Mouse (Mus musculus) forebrain, postnatal 0 days (tissue): Measurements from ENCODE around the gene Vps9d1. TPM values are rescaled to one million over a fixed set of nuclear protein-coding genes. Genes with fewer than 3 reads are reported as not detected.
"Not testable (repeated sequence)": the region's sequence is repeated elsewhere in the genome, so short reads cannot be mapped to it uniquely, and the experiment has no call there.

Experiments used
- ATAC-seq: fragments of 200-750 bp; cut with Nextera tagmentation; 2 replicates; pipeline ENCODE4 v1.8.0; 2017; ENCODE audit warnings: mild to moderate bottlenecking, moderate library complexity
- DNase-seq: peaks from one replicate; pipeline ENCODE4 v3.0.0-alpha.2; 2015
- H3K27ac ChIP-seq: fragments of 300-500 bp; sonication (generic); 2 replicates; pipeline ENCODE4 v1.5.1; 2014; ENCODE audit warnings: low read depth, mild to moderate bottlenecking, antibody characterized with exemption, low read length, moderate library complexity, mixed read lengths
- H3K27me3 ChIP-seq: fragments of 300-500 bp; sonication (generic); 2 replicates; pipeline ENCODE4 v1.6.1; 2014; ENCODE audit warnings: mild to moderate bottlenecking, low read length, mixed read lengths; ENCODE audit not compliant: insufficient read depth
- H3K36me3 ChIP-seq: fragments of 300-500 bp; sonication (generic); 2 replicates; pipeline ENCODE4 v1.6.1; 2014; ENCODE audit warnings: mild to moderate bottlenecking, moderate library complexity; ENCODE audit not compliant: insufficient read depth
- H3K4me1 ChIP-seq: fragments of 300-500 bp; sonication (generic); 2 replicates; pipeline ENCODE4 v1.6.1; 2014; ENCODE audit warnings: antibody characterized with exemption; ENCODE audit not compliant: insufficient read depth
- H3K4me2 ChIP-seq: fragments of 300-500 bp; sonication (generic); 2 replicates; pipeline ENCODE4 v1.6.1; 2014; ENCODE audit warnings: low read depth, mild to moderate bottlenecking, moderate library complexity
- H3K4me3 ChIP-seq: fragments of 300-500 bp; sonication (generic); 2 replicates; pipeline ENCODE4 v1.5.1; 2014; ENCODE audit warnings: low read depth, low read length, mixed read lengths
- H3K9ac ChIP-seq: fragments of 300-500 bp; sonication (generic); 2 replicates; pipeline ENCODE4 v1.6.1; 2014; ENCODE audit warnings: mild to moderate bottlenecking
- H3K9me3 ChIP-seq: fragments of 300-500 bp; sonication (generic); 2 replicates; pipeline ENCODE4 v1.6.1; 2016; ENCODE audit warnings: low read length
- CTCF ChIP-seq: sonication (generic); IDR thresholded peaks from 2 replicates; pipeline ENCODE4 v1.5.1; 2016; ENCODE audit warnings: antibody characterized with exemption, control low read depth, low read depth
- WGBS: fragments of 180-500 bp; shearing (Covaris S2); extraction: QIAGEN DNeasy Blood & Tissue Kit; methylation state at CpG from one replicate; pipeline ENCODE4 v1.1.7; 2014; 5-methylcytosine and 5-hydroxymethylcytosine counted together
- polyA plus RNA-seq: library from polyadenylated mRNA; unstranded; fragments of >200 nt; fragmentation: Nextera tagmentation; extraction: Ambion mirVana; gene quantifications from 2 replicates; pipeline ENCODE4 v1.2.1, GENCODE M21; 2015
- total RNA-seq: library from RNA; depleted of rRNA; stranded (reverse); fragments of >200 nt; gene quantifications from 2 replicates; pipeline ENCODE4 v1.2.3, GENCODE M21; 2014

Gene Vps9d1
- total and polyA plus RNA-seq, 2 experiments from 2014 or later: 54.3 to 94.6 TPM

GRCm38 (mm10) chr8:123233760-123234159 is 20.4 kb downstream of the Vps9d1 start:
- Histone ChIP-seq H3K4me1 (peaks cover 15% of the 10 kb centered on the region), H3K9me3 (no peaks in the 10 kb centered on the region), H3K27ac (no peak overlapping the region), H3K4me2 (no peak overlapping the region), H3K9ac (no peak overlapping the region), H3K4me3 (no peak overlapping the region), H3K36me3 (0 out of 2 replicates have a peak, but pooled peaks cover 3% of the 10 kb centered on the region), H3K27me3 (peaks cover 7% of the 10 kb centered on the region; the same call in 1 of the 2 replicates)
- WGBS: 80% methylated on average over 11 of the region's 11 CpGs
- DNase-seq (no peak), ATAC-seq (no peak)
- no peak for TF ChIP-seq CTCF

GRCm38 (mm10) chr8:123233300-123233699 is 20.8 kb downstream of the Vps9d1 start:
- peaks cover 7% of the 10 kb centered on the region; the same call in 1 of the 2 replicates for H3K27me3 ChIP-seq
- no peaks in the 10 kb centered on the region for H3K9me3 ChIP-seq
- H3K4me2 ChIP-seq: no peak overlapping the region
- no peak for TF ChIP-seq CTCF
- ATAC-seq: no peak
- H3K27ac ChIP-seq: no peak overlapping the region
- no peak for DNase-seq
- no peak overlapping the region for H3K9ac ChIP-seq
- WGBS: 55% methylated on average over 13 of the region's 13 CpGs
- peaks cover 15% of the 10 kb centered on the region for H3K4me1 ChIP-seq
- 0 out of 2 replicates have a peak, but pooled peaks cover 7% of the 10 kb centered on the region for H3K36me3 ChIP-seq
- no peak overlapping the region for H3K4me3 ChIP-seq

- Histone ChIP-seq H3K27me3 (peaks cover 7% of the 10 kb centered on the region; the same call in 1 of the 2 replicates), H3K4me2 (no peak overlapping the region), H3K4me3 (no peak overlapping the region), H3K9ac (no peak overlapping the region), H3K36me3 (peaks cover 13% of the 10 kb centered on the region; the same call in 1 of the 2 replicates), H3K27ac (no peak overlapping the region), H3K4me1 (peaks cover 15% of the 10 kb centered on the region), H3K9me3 (no peaks in the 10 kb centered on the region)
- DNase-seq (no peak), ATAC-seq (no peak)
- TF ChIP-seq CTCF: no peak
- WGBS: 44% methylated on average over 7 of the region's 7 CpGs
Measured at GRCm38 (mm10) chr8:123232553-123232952, 21.6 kb downstream of the Vps9d1 start.

- ATAC-seq (no peak), DNase-seq (no peak)
- peaks cover 18% of the 10 kb centered on the region for H3K36me3 ChIP-seq
- H3K9me3 ChIP-seq: no peaks in the 10 kb centered on the region
- TF ChIP-seq CTCF: peak; percentile 50
- no peak overlapping the region for H3K27ac ChIP-seq
- peaks cover 15% of the 10 kb centered on the region for H3K4me1 ChIP-seq
- H3K4me3 ChIP-seq: no peak overlapping the region
- 60% methylated on average over 5 of the region's 5 CpGs for WGBS
- peaks cover 4% of the 10 kb centered on the region; the same call in 1 of the 2 replicates for H3K27me3 ChIP-seq
- H3K9ac ChIP-seq: no peak overlapping the region
- H3K4me2 ChIP-seq: no peak overlapping the region
Measured at GRCm38 (mm10) chr8:123231742-123232141, 22.4 kb downstream of the Vps9d1 start.

GRCm38 (mm10) chr8:123230326-123230725 is 23.8 kb downstream of the Vps9d1 start:
- H3K4me3 ChIP-seq, DNase-seq, ATAC-seq, H3K27ac ChIP-seq, H3K27me3 ChIP-seq, H3K4me1 ChIP-seq, H3K9me3 ChIP-seq, H3K4me2 ChIP-seq, H3K9ac ChIP-seq: not testable (repeated sequence)
- 78% methylated on average over 11 of the region's 11 CpGs for WGBS
- H3K36me3 ChIP-seq: peaks cover 18% of the 10 kb centered on the region

- no peak for ATAC-seq
- H3K4me1 ChIP-seq: peaks cover 11% of the 10 kb centered on the region; the same call in 1 of the 2 replicates
- H3K9ac ChIP-seq: no peak overlapping the region
- H3K36me3 ChIP-seq: peaks cover 18% of the 10 kb centered on the region
- no peaks in the 10 kb centered on the region for H3K27me3 ChIP-seq
- no peaks in the 10 kb centered on the region for H3K9me3 ChIP-seq
- TF ChIP-seq CTCF: no peak
- H3K4me2 ChIP-seq: no peak overlapping the region
- WGBS: 100% methylated on average over 1 of the region's 1 CpGs
- H3K27ac ChIP-seq: no peak overlapping the region
- no peak overlapping the region for H3K4me3 ChIP-seq
- DNase-seq: no peak
Measured at GRCm38 (mm10) chr8:123228416-123228815, 25.7 kb downstream of the Vps9d1 start.

GRCm38 (mm10) chr8:123224278-123225266 is 29.6 kb downstream of the Vps9d1 start, which contains the start of gene Cdk10:
Gene Cdk10 (plus strand): TSS chr8:123224842.
- Histone ChIP-seq H3K27me3 (no peaks in the 10 kb centered on the region), H3K9ac (peak within 1 kb of the TSS; percentile 80), H3K36me3 (peaks cover 18% of the 10 kb centered on the region), H3K4me2 (peak within 1 kb of the TSS; percentile 93), H3K4me3 (peak within 1 kb of the TSS; percentile 71), H3K27ac (peak within 1 kb of the TSS; percentile 91), H3K4me1 (peaks cover 11% of the 10 kb centered on the region; the same call in 1 of the 2 replicates), H3K9me3 (no peaks in the 10 kb centered on the region)
- TF ChIP-seq CTCF: peak; percentile 20; the same call in 1 of the 2 replicates
- DNase-seq (peak; percentile 95), ATAC-seq (peak; percentile 94)
- 5% methylated on average over 59 of the region's 59 CpGs for WGBS
